Comparison of ENCODE assay signal across 27 mouse cellular contexts in genomic region chr10:95246696-95247095, GRCm38 (mm10).
"Had no signal": no experiment of that assay in that cellular context is flagged by ENCODE, and none has a peak within 500 bp of the region (broad histone marks: within the 10 kb centered on the region; RNA-seq: fewer than 3 reads in every experiment).

No protein-coding gene starts in this region.

- ATAC-seq: hindbrain, postnatal 0 days; intestine, embryonic 16.5 days had no signal

- H3K27ac ChIP-seq: gastrocnemius, adult 2 months; heart, adult 2 months; heart, embryonic 13.5 days; heart, embryonic 15.5 days; hindbrain, embryonic 13.5 days; hindbrain, embryonic 15.5 days; hindbrain, postnatal 0 days; kidney, embryonic 15.5 days; kidney, postnatal 0 days; layer of hippocampus, adult 2 months; left cerebral cortex, adult 2 months; limb, embryonic 10.5 days; limb, embryonic 12.5 days; liver, embryonic 13.5 days had no signal

- H3K9me3 ChIP-seq: heart, embryonic 13.5 days; heart, embryonic 15.5 days; hindbrain, embryonic 13.5 days; hindbrain, embryonic 15.5 days; kidney, embryonic 15.5 days; limb, embryonic 10.5 days; limb, embryonic 12.5 days; liver, embryonic 13.5 days had no signal

- DNase-seq: gastrocnemius, adult 2 months; gastrocnemius, postnatal 10 days; gastrocnemius, postnatal 36 days; heart, adult 11 months; heart, adult 2 months; heart, postnatal 14 days; heart, postnatal 36 days; kidney, adult 11 months; kidney, adult 2 months; kidney, adult 9 months; kidney, postnatal 14 days; kidney, postnatal 4 days; liver; liver, embryonic 13.5 days had no signal

- H3K9ac ChIP-seq: heart, embryonic 13.5 days; heart, embryonic 15.5 days; hindbrain, embryonic 13.5 days; hindbrain, embryonic 15.5 days; kidney, embryonic 15.5 days; limb, embryonic 12.5 days; liver, embryonic 13.5 days had no signal

- H3K36me3 ChIP-seq: heart, embryonic 13.5 days; heart, embryonic 15.5 days; hindbrain, embryonic 13.5 days; hindbrain, embryonic 15.5 days; kidney, embryonic 15.5 days; limb, embryonic 10.5 days; limb, embryonic 12.5 days; liver, embryonic 13.5 days had no signal

- H3K27me3 ChIP-seq: heart, embryonic 13.5 days; heart, embryonic 15.5 days; hindbrain, embryonic 15.5 days; kidney, embryonic 15.5 days; liver, embryonic 13.5 days had no signal

- H3K4me2 ChIP-seq: hindbrain, embryonic 13.5 days; hindbrain, embryonic 15.5 days; kidney, embryonic 15.5 days; limb, embryonic 12.5 days; liver, embryonic 11.5 days; liver, embryonic 13.5 days had no signal

- H3K4me3 ChIP-seq: gastrocnemius, adult 2 months; heart, adult 2 months; heart, embryonic 13.5 days; hindbrain, embryonic 13.5 days; hindbrain, embryonic 15.5 days; kidney, embryonic 15.5 days; layer of hippocampus, adult 2 months; left cerebral cortex, adult 2 months; limb, embryonic 10.5 days; limb, embryonic 12.5 days; liver, embryonic 13.5 days had no signal
